Mouse (Mus musculus) CH12.LX (cell line): ENCODE data around the gene Mospd3.

ENCODE experiments used
- CHD1 ChIP-seq: IDR thresholded peaks from 2 replicates; pipeline ENCODE4 v1.6.1; 2012; ENCODE audit warnings: low read depth, low read length, improper control_type of control experiment, inconsistent platforms
- CTCF ChIP-seq, 2 experiments: IDR thresholded peaks in 1 of 2; conservative IDR thresholded peaks in 1 of 2; 2 replicates each; pipeline ENCODE4 v1.5.1; 2011 to 2012; ENCODE audit warnings: low read depth in 2 of 2, low read length in 2 of 2, improper control_type of control experiment in 1 of 2, inconsistent platforms in 1 of 2, mild to moderate bottlenecking in 1 of 2, moderate library complexity in 1 of 2
- EP300 ChIP-seq: IDR thresholded peaks from 2 replicates; pipeline ENCODE4 v1.6.1; 2011; ENCODE audit warnings: low read length, improper control_type of control experiment
- ETS1 ChIP-seq: conservative IDR thresholded peaks from 2 replicates; pipeline ENCODE4 v1.6.1; 2012; ENCODE audit warnings: low read depth, mild to moderate bottlenecking, inconsistent platforms, low read length, improper control_type of control experiment, moderate library complexity
- IRF4 ChIP-seq: IDR thresholded peaks from 2 replicates; pipeline ENCODE4 v1.6.1; 2014; ENCODE audit warnings: low read depth, mild to moderate bottlenecking, inconsistent platforms, low read length, improper control_type of control experiment
- JUND ChIP-seq: conservative IDR thresholded peaks from 2 replicates; pipeline ENCODE4 v1.6.1; 2011; ENCODE audit warnings: low read depth, low read length, improper control_type of control experiment
- MAFK ChIP-seq: IDR thresholded peaks from 2 replicates; pipeline ENCODE4 v1.6.1; 2011; ENCODE audit warnings: low read length, improper control_type of control experiment; ENCODE audit not compliant: insufficient replicate concordance
- POLR2A ChIP-seq: IDR thresholded peaks from 2 replicates; pipeline ENCODE4 v1.6.1; 2011; ENCODE audit warnings: low read depth, mild to moderate bottlenecking, improper control_type of control experiment, low read length
- POLR2AphosphoS2 ChIP-seq: IDR thresholded peaks from 2 replicates; pipeline ENCODE4 v1.6.1; 2011; ENCODE audit warnings: low read depth, low read length, improper control_type of control experiment
- UBTF ChIP-seq: IDR thresholded peaks from 2 replicates; pipeline ENCODE4 v1.6.1; 2012; ENCODE audit warnings: low read depth, mild to moderate bottlenecking, inconsistent platforms, low read length, improper control_type of control experiment, moderate library complexity
- USF2 ChIP-seq: conservative IDR thresholded peaks from 2 replicates; pipeline ENCODE4 v1.6.1; 2011; ENCODE audit warnings: low read depth, low read length, improper control_type of control experiment
- ZNF384 ChIP-seq: IDR thresholded peaks from 2 replicates; pipeline ENCODE4 v1.6.1; 2012; ENCODE audit warnings: low read depth, low read length, improper control_type of control experiment, inconsistent platforms

DNA sequence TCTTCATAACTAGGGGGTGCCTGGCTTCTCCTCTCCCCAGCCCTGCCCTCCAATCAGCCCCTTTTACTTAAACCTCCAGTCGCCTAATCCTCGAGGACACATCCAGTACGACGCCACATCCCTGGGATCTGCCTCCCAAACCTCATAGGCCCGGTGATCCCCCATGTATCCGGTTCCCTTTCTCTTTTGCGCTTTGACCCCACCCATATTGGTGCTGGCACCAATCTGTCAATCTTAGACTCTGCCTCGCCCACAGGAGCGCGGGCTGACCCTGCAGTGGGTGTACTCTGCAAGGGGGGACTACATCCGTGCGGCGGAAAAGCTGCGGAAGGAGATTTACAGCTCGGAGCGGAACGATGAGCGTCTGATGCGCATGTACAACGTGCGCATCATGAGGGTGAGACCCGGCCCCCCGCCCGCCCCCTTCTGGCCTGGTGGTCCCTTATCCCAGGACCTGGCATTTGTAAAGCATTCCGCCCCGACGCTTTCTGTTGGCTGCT is 17.1 kb downstream of the Mospd3 start:
- no peak for TF ChIP-seq JUND
- TF ChIP-seq UBTF = no peak
- TF ChIP-seq POLR2A = no peak
- no peak for TF ChIP-seq CTCF (conservative IDR thresholded peaks at IDR 0.05 in 1 of 2, IDR thresholded peaks at IDR 0.05 in 1 of 2; ENCODE audit: low read depth in 2 of 2, low read length in 2 of 2)
- no peak for TF ChIP-seq POLR2AphosphoS2
- no peak for TF ChIP-seq MAFK
- no peak for TF ChIP-seq CHD1
- TF ChIP-seq EP300 = no peak
- no peak for TF ChIP-seq ETS1
- no peak for TF ChIP-seq USF2
- TF ChIP-seq ZNF384 = no peak
- TF ChIP-seq IRF4 = no peak
